Mouse (Mus musculus): ENCODE results near the gene Fezf1.

The Fezf1 gene

GRCm38 (mm10) chr6:23247512-23248312, 450 bp downstream of the Fezf1 start:
- in situ Hi-C loops (cut with MboI, MseI): no loop called here

- in situ Hi-C loops (cut with MboI, MseI): no loop called here
These were observed 1.2 kb downstream of the Fezf1 start for GRCm38 (mm10) chr6:23246790-23247511.

- in situ Hi-C loops (cut with MboI, MseI): no loop called here
These were observed 1.9 kb downstream of the Fezf1 start for GRCm38 (mm10) chr6:23246061-23246789.

GRCm38 (mm10) chr6:23245545-23246011, 2.6 kb downstream of the Fezf1 start:
- in situ Hi-C loops (cut with MboI, MseI): no loop called here

GRCm38 (mm10) chr6:23245121-23245520, 3.0 kb downstream of the Fezf1 start:
- in situ Hi-C loops (cut with MboI, MseI): no loop called here

GRCm38 (mm10) chr6:23243821-23244760, 4.1 kb downstream of the Fezf1 start:
- in situ Hi-C loops (cut with MboI, MseI): no loop called here

- in situ Hi-C loops (cut with MboI, MseI): no loop called here
These were observed 36.7 kb downstream of the Fezf1 start for GRCm38 (mm10) chr6:23211499-23211898.

GRCm38 (mm10) chr6:23207791-23208190, 40.4 kb downstream of the Fezf1 start:
- in situ Hi-C loops (cut with MboI, MseI): no loop called here

- in situ Hi-C loops (cut with MboI, MseI): no loop called here
These were observed 45.5 kb downstream of the Fezf1 start for GRCm38 (mm10) chr6:23202630-23203029.

All from T-helper 2 cell (primary cell).